Mouse (Mus musculus) forebrain, embryonic 10.5 days (tissue): Measurements from ENCODE around the gene Deup1. TPM values are rescaled to one million over a fixed set of nuclear protein-coding genes. Genes with fewer than 3 reads are reported as not detected.
"Not testable (repeated sequence)": the region's sequence is repeated elsewhere in the genome, so short reads cannot be mapped to it uniquely, and the experiment has no call there.

Source experiments
- DNase-seq: peaks from one replicate; pipeline ENCODE4 v3.0.0-alpha.2; 2017; ENCODE audit warnings: low spot score; ENCODE audit errors: extremely low spot score
- H3K27ac ChIP-seq: fragments of 300-500 bp; sonication (generic); 2 replicates; pipeline ENCODE4 v1.5.1; 2016; ENCODE audit warnings: mild to moderate bottlenecking
- H3K27me3 ChIP-seq: fragments of 300-500 bp; sonication (generic); 2 replicates; pipeline ENCODE4 v1.6.1; 2016; ENCODE audit warnings: mild to moderate bottlenecking; ENCODE audit not compliant: poor library complexity, severe bottlenecking
- H3K36me3 ChIP-seq: fragments of 300-500 bp; sonication (generic); replicated peaks from 2 replicates; pipeline ENCODE4 v1.6.1; 2016; ENCODE audit warnings: mild to moderate bottlenecking, moderate library complexity
- H3K4me1 ChIP-seq: fragments of 300-500 bp; sonication (generic); 2 replicates; pipeline ENCODE4 v1.6.1; 2016
- H3K4me3 ChIP-seq: fragments of 300-500 bp; sonication (generic); 2 replicates; pipeline ENCODE4 v1.5.1; 2016; ENCODE audit warnings: mild to moderate bottlenecking, moderate library complexity
- H3K9me3 ChIP-seq: fragments of 300-500 bp; sonication (generic); 2 replicates; pipeline ENCODE4 v1.6.1; 2016; ENCODE audit warnings: mild to moderate bottlenecking, moderate library complexity
- WGBS: fragments of 180-500 bp; shearing (Covaris S2); methylation state at CpG from one replicate; pipeline ENCODE4 v1.1.7; 2016; 5-methylcytosine and 5-hydroxymethylcytosine counted together
- polyA plus RNA-seq: library from polyadenylated mRNA; unstranded; fragments of >200 nt; fragmentation: Nextera tagmentation; extraction: Ambion mirVana; gene quantifications from 2 replicates; pipeline ENCODE4 v1.2.1, GENCODE M21; 2016

Gene Deup1
- polyA plus RNA-seq, 1 experiment from 2014 or later: 1.3 TPM

DNA sequence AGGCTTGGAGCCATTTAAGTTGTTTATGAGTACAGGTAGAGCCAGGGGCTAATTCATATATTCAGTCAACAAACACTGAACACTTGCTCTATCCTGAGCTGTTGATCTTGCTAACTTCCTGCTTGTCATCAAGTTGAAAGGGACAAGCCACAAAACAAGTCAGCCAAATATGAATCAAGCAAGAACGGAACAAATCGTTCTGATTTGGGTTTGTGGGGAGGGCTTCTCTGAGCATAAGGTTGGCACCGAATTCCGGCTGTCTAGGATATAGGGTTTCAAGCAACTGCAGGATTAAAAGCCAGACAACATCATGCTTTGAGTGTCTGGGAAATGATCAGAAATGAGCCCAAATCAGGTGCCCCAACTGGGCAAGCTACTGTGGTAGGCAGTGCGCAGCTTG, 45.7 kb downstream of the Deup1 start:
- WGBS: 96% methylated on average over 5 of the region's 5 CpGs
- H3K36me3 ChIP-seq: no peaks in the 10 kb centered on the region
- no peak for DNase-seq

DNA sequence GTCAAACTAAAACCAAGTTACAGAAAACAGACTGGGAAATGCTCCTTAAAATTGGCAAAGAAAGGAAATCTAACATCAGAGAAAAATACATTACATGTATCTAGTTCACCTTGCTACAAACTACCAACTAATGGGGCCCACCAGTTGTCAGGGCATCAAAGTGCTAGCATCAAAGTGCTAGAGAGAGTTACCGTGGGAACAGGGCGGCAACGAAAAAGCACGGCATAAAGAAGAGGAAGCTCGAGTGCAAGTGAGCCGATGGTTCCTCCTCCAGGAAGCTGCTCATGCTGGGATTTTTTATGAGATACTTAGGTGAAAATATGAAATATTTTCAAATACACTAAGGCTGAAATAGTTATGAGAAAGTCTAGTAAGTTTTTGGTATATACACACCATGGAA, 47.6 kb downstream of the Deup1 start:
- no peak overlapping the region for H3K4me3 ChIP-seq
- 87% methylated on average over 6 of the region's 6 CpGs for WGBS
- no peak overlapping the region for H3K27ac ChIP-seq
- H3K9me3 ChIP-seq: no peaks in the 10 kb centered on the region
- no peaks in the 10 kb centered on the region for H3K27me3 ChIP-seq
- no peaks in the 10 kb centered on the region for H3K36me3 ChIP-seq
- no peak for DNase-seq
- no peaks in the 10 kb centered on the region for H3K4me1 ChIP-seq

More for the DNA sequence above, 45.7 kb downstream of the Deup1 start:
- Histone ChIP-seq H3K4me3 (no peak overlapping the region), H3K27ac (no peak overlapping the region), H3K27me3 (no peaks in the 10 kb centered on the region), H3K4me1 (0 out of 2 replicates have a peak, but pooled peaks cover 3% of the 10 kb centered on the region), H3K9me3 (no peaks in the 10 kb centered on the region)

DNA sequence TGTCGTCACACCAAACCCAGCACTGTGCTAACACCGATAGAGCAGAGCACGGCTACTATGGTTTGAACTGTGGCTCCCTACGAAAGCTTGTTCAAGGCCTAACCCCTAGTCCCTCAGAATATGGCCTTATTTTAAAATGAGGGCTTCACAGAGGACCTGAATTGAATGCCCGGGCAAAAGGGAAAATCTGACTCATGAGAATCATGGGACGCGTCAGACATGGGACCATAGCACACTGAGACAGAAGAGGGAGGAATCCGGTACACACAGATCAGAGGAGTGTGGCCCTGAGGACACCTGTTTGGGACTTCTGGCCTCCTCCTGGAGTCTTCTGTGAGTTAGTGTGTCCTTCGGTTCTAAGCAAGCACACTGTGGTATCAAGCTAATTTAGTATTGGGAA, 48.8 kb downstream of the Deup1 start:
- H3K4me3 ChIP-seq: no peak overlapping the region
- no peaks in the 10 kb centered on the region for H3K36me3 ChIP-seq
- no peaks in the 10 kb centered on the region for H3K9me3 ChIP-seq
- H3K27me3 ChIP-seq: no peaks in the 10 kb centered on the region
- DNase-seq: no peak
- WGBS: 94% methylated on average over 9 of the region's 9 CpGs
- H3K27ac ChIP-seq: no peak overlapping the region
- H3K4me1 ChIP-seq: 0 out of 2 replicates have a peak, but pooled peaks cover 3% of the 10 kb centered on the region

DNA sequence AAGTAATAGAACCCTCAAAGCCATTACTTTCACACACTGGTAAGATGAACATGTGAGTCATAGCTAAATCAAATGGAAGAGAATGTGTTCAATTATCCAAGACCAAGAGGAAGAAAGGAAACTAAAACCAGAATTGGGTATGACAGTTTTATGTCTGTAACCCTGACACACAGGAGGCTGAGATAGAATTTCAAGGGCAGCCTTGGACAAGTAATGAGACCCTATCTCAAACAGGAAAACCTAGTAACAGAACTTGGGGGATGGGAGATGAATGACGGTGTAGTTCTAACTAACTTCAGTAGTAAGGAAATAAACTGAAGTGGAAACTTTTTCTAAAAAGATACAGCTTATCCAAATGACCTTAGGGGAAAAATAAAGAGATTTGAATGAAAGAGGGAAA, 49.3 kb downstream of the Deup1 start:
- no peak overlapping the region for H3K4me3 ChIP-seq
- 0 out of 2 replicates have a peak, but pooled peaks cover 3% of the 10 kb centered on the region for H3K4me1 ChIP-seq
- H3K27me3 ChIP-seq: no peaks in the 10 kb centered on the region
- H3K27ac ChIP-seq: no peak overlapping the region
- no peak for DNase-seq
- H3K36me3 ChIP-seq: no peaks in the 10 kb centered on the region
- WGBS: 70% methylated on average over 1 of the region's 1 CpGs
- H3K9me3 ChIP-seq: no peaks in the 10 kb centered on the region

DNA sequence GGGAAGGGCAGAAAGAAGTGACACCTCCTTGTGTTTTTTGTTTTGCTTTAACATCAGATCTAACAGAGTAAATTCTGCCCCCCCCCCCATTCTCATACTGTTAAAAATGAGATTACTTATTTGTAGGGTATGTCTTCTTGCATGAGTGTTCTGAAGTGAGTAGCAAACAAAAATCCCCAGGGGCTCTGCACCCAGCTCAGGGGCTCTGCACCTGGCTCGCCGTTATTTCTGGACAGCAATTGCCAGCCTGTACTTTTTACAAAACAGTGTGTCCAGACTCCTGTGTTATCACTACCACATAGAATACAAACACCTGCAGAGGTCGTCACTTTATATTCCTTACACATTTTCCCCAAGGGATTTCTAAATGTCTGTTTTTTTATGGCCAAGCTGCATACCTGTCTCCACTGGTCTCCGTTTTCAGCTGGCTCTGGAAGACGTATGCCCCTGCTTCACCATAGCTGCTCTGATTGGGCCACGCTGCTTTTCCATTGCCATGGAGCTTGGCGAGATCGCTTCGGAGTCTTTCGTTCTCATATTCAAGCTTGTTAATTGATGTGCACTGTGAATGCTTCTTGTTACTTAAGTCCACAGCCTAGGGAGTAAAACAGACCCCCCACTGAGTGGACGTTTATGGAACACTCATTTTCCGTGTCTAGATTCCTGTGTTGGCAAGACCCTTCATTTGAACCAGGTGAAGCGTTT, 52.8 kb downstream of the Deup1 start:
- 0 out of 2 replicates have a peak, but pooled peaks cover 3% of the 10 kb centered on the region for H3K4me1 ChIP-seq
- no peak overlapping the region for H3K27ac ChIP-seq
- no peak for DNase-seq
- WGBS: 81% methylated on average over 13 of the region's 13 CpGs
- no peaks in the 10 kb centered on the region for H3K36me3 ChIP-seq
- no peak overlapping the region for H3K4me3 ChIP-seq
- no peaks in the 10 kb centered on the region for H3K9me3 ChIP-seq
- no peaks in the 10 kb centered on the region for H3K27me3 ChIP-seq

DNA sequence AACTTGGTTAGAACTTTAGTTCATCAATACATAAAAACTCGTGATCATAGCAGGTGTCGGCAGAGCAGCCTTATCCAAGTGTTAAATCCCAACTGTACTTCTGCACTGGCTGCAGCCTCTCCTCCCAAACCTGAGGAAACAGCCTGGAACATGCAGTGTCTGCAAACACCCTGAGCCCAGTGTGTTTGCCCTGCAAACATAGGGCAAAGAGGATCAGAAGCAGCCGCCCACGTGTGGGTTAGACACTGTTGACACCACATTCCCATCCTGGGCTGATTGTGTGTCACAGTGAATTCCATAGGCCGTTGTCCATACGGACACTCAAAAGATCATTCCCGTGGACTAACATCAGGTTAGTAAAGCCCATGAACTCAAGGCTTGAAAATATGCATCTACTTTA, 65.4 kb downstream of the Deup1 start:
- 94% methylated on average over 7 of the region's 7 CpGs for WGBS
- no peak for DNase-seq
- no peaks in the 10 kb centered on the region for H3K27me3 ChIP-seq
- H3K4me1 ChIP-seq: no peaks in the 10 kb centered on the region
- no peak overlapping the region for H3K4me3 ChIP-seq
- no peaks in the 10 kb centered on the region for H3K9me3 ChIP-seq
- no peak overlapping the region for H3K27ac ChIP-seq
- H3K36me3 ChIP-seq: no peaks in the 10 kb centered on the region

DNA sequence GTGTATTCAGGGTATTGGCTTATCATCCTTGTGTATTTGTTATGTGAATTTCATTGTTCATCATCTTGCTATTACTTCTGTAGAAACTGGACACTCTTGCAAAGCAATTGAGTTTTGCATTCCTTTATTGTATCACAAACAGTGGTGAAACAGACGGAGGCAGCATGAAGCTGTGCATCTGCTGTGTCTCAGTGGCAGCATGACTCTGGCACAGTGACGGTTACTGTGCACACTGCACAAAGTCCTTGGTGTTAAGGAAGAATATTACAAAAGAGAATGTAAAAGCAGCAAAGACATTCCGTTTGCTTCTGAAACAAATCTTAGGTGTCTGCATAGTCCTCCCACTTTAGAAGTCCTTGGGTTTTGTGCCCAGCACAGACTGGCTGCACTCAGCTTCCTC, 67.3 kb downstream of the Deup1 start:
- H3K4me1 ChIP-seq: no peaks in the 10 kb centered on the region
- DNase-seq: no peak
- 86% methylated on average over 3 of the region's 3 CpGs for WGBS
- no peaks in the 10 kb centered on the region for H3K36me3 ChIP-seq
- H3K9me3 ChIP-seq: no peaks in the 10 kb centered on the region
- no peak overlapping the region for H3K27ac ChIP-seq
- no peak overlapping the region for H3K4me3 ChIP-seq
- H3K27me3 ChIP-seq: no peaks in the 10 kb centered on the region

DNA sequence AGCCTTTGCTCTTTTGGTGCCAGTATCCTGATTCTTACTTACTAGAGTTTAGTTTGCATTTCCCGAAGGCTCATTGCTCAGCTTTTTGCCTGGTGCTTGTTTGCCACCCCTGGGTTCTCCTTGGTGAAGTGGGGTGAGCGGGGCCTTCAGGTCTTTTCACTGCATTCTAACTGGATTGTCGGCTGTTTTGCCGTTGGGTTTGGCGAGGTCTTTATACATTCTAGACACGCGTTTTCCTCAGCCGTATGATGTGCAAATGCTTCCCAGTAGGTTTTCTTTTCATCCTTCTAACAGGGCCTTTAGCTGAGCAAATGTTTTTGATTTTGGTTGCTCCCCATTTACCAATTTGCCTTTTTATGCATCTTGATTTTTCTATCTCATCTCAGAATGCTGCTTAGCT, 74.4 kb downstream of the Deup1 start:
- DNase-seq: no peak
- Histone ChIP-seq H3K27me3 (no peaks in the 10 kb centered on the region), H3K4me1 (no peaks in the 10 kb centered on the region), H3K9me3 (0 out of 2 replicates have a peak, but pooled peaks cover 3% of the 10 kb centered on the region), H3K36me3 (peaks cover 4% of the 10 kb centered on the region; the same call in 1 of the 2 replicates), H3K4me3 (no peak overlapping the region), H3K27ac (no peak overlapping the region)
- WGBS: 88% methylated on average over 8 of the region's 8 CpGs

DNA sequence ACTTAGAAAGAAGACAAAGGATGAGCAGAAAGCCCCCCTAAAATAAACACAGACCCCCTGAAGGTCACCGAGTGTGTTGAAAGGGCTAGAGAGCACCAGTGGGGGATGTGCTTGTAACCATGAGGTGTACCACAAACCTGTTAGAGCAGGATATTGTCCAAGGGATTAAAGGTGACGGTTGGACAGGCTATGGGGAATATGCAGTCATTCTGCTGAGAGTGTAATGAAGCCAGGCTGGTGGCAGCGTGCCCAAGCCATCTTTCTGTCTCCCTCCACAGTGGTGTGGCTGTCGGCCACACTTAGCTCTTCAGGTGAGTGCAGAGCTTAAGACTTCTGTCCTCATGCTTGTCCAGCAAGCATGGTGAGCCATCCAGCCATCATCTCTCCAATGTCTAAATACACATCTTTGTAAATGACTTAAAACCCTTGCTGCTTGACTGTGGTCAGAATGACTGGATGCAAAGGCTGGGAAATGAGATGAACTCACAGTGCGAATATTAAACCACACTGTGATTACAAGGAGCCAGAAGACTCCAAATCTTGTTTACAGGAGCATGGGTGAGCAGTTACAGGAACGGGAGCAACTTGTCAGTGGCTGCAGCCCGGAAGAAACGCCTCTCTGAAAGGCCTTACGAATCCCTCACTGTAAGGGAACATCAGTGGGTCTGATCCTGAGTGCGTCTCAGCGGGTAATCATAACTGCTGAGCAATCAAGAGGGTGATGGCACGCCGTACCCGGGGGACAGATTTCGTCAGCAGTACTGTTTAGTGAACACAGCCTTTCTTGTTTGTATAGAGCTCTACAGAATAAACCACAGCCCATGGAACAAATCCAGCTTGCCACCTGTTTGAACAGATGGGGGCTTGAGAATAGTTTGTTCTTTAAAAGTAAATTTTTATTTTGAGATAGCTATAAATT, 75.5 kb downstream of the Deup1 start:
- Histone ChIP-seq H3K4me3 (no peak overlapping the region), H3K27me3 (no peaks in the 10 kb centered on the region), H3K36me3 (peaks cover 4% of the 10 kb centered on the region; the same call in 1 of the 2 replicates), H3K4me1 (no peaks in the 10 kb centered on the region), H3K9me3 (0 out of 2 replicates have a peak, but pooled peaks cover 3% of the 10 kb centered on the region), H3K27ac (no peak overlapping the region)
- no peak for DNase-seq
- 88% methylated on average over 15 of the region's 15 CpGs for WGBS

DNA sequence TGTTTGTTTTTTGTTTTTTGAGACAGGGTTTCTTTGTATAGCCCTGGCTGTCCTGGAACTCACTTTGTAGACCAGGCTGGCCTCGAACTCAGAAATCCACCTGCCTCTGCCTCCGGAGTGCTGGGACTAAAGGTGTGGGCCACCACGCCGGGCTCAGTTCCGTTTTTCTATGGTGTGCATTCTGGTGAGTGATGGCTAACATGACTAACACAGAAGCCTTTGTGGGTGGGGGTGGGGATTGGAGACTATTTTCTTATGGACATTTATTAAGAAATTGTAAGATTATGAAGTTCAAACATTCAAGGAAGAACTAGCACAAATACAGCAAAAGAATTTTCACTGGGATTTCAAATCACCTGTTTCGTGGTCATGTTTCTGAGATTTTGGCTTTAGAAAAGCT, 76.7 kb downstream of the Deup1 start:
- WGBS: 91% methylated on average over 6 of the region's 6 CpGs
- H3K36me3 ChIP-seq, H3K27ac ChIP-seq: not testable (repeated sequence)

DNA sequence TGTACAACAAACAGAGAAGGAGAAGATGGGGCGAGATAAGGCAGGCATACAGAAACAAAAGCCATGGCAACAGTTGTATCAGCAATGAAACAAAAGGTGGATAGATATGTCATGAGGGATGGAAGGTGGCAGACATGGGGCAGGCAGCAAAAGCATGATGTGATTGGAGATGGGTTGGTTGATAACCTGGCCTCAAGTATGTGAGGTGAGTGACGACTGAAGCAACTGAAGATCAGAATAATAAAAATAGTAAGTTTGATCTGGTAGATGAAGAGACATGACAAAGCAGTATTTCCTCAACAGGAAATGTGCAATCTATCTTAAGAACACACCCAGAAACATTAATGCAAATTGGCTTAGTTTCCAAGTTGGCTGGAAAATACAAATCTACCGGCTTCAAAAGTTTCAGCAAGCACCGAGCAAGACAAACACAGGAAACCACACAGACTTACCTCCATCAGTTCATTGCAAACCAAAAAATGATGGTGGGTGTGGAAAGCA, 77.2 kb downstream of the Deup1 start:
- Histone ChIP-seq H3K4me3 (no peak overlapping the region), H3K9me3 (0 out of 2 replicates have a peak, but pooled peaks cover 3% of the 10 kb centered on the region), H3K27me3 (no peaks in the 10 kb centered on the region), H3K4me1 (no peaks in the 10 kb centered on the region), H3K27ac (no peak overlapping the region), H3K36me3 (peaks cover 11% of the 10 kb centered on the region)
- DNase-seq: no peak
- WGBS: 92% methylated on average over 4 of the region's 4 CpGs

More for the DNA sequence above, 76.7 kb downstream of the Deup1 start:
- H3K4me3 ChIP-seq, H3K9me3 ChIP-seq, DNase-seq, H3K27me3 ChIP-seq, H3K4me1 ChIP-seq: not testable (repeated sequence)

DNA sequence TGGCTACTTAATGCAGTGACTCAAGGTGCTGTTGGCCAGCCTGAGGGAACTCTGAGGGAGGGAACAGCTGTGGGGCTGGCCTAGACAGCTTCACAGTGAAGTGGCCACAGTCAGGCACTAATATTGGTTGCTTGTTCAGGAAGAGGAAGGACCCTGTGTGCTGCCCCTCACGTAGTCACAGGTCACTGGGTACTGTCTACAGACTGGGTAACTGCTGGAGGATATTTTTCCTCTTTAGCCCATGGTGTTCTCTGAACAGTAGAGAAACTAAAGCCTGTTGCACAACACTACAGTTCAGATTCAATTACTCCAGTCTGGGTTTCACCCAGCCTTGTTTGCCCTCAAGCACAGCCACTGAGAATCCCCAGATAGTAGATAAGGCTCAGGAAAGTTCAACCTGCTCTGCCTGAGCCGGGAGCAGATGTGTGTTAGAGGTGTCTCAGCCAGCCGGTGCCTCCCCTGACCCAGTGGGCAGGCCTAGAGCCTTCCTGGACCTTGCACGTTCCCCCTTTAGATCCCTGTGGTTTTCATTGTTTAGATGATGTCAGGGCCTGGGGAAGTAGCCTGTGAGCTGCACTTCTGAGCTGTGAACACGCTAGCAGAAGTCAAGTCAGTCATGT, 85.9 kb downstream of the Deup1 start:
- H3K4me3 ChIP-seq: no peak overlapping the region
- 85% methylated on average over 5 of the region's 5 CpGs for WGBS
- no peaks in the 10 kb centered on the region for H3K9me3 ChIP-seq
- H3K36me3 ChIP-seq: peaks cover 46% of the 10 kb centered on the region
- H3K27ac ChIP-seq: no peak overlapping the region
- H3K27me3 ChIP-seq: no peaks in the 10 kb centered on the region
- H3K4me1 ChIP-seq: no peaks in the 10 kb centered on the region
- DNase-seq: no peak
